Mouse (Mus musculus) G1E (cell line): ENCODE measurements around the gene Lctl.

Experiments used
- CTCF ChIP-seq: IDR thresholded peaks from 2 replicates; pipeline ENCODE4 v1.5.1; 2012; ENCODE audit warnings: low read depth, low read length, inconsistent platforms, mixed read lengths
- TAL1 ChIP-seq: conservative IDR thresholded peaks from 2 replicates; pipeline ENCODE4 v1.6.1; 2012; ENCODE audit warnings: low read depth, low read length, inconsistent platforms, mixed read lengths

DNA sequence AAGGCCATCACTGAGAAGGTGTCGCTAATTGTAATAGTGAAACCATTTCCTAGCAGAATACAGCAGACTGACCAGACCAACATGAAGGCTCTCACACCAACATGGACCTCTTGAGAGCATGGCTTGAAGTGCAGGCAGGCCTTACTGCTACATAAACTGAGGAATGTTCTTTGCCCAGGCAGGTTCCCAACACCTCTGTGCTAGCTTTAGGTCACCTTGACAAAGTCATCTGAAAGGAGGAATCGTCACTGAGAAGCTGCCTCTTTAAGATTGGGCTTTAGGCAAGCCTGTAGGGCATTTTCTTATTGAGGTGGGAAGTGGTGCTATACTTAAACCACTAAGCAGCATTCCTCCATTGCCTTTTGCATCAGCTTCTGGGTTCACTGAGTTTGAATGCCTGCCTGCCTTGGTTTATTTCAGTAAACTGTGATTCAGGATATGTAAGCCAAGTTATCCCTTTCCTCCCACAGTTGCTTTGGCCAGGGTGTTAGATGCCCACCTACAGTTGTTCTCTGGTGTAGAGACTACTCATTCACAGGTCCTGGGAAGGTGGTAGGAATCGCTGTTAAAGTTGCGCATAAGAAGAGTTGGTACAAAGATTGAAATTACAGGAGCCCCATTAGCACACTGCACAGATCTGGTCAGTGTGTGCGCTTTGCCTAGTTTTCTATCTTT, 67.4 kb downstream of the Lctl start:
- TF ChIP-seq CTCF (no peak), TAL1 (no peak)
